Mouse (Mus musculus): ENCODE measurements around the gene Cbfa2t3. TPM values are rescaled to one million over a fixed set of nuclear protein-coding genes. Genes with fewer than 3 reads are reported as not detected.

Gene Cbfa2t3
- polyA plus RNA-seq, 1 experiment from 2014 or later, result 3.3 TPM

DNA sequence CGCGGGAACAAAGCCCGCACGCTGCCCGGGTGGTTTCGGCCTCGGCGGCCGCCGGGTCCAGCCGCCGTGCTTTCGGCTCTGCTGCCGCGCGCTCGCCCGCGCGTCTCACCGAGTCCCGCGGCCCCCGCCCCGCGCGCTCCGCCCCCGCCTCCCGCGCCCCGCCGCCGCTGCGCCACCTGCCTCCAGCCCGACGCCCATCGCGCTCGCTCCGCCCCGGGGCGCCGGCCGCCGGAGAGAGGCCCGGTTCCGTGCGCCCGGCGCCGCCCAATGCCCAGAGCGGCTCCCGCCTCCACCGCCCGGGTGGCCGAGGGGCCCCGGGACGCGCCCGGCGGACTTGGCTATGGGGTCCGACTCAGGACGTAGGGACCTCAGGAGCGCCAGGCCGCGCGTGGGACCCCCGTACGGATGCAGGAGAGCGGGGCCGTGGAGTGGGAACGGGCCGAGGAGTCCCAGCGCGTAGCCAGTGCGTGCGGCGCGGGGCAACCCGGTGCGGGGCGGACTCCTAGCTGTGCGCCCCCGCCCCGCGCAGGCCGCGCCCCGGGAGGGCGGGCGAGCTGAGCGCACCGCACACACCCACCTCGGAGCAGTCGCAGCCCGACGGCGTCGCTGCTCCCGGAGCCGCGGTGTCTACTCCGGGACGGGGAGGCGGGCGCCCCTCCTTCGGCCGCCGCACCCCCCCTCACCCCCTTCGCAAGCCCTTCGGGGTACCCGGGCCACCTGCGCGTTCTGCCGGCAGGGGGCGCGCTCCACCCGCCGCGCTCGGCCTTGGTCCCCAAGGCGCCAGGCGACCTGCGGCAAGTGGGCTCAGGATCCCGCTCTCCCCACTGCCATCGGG, 20.6 kb downstream of the Cbfa2t3 start:
- DNase-seq (ENCODE audit: low spot score), result peak; percentile 88
- H3K4me3 ChIP-seq (ENCODE audit: low read depth, low read length), result peak overlapping the region; percentile 70
- H3K4me1 ChIP-seq (ENCODE audit: control insufficient read depth, insufficient read depth, low read length), result peaks cover 34% of the 10 kb centered on the region
- peak overlapping the region; percentile 73 for H3K9ac ChIP-seq (ENCODE audit: low read length)
- peaks cover 23% of the 10 kb centered on the region for H3K27me3 ChIP-seq (ENCODE audit: control insufficient read depth, insufficient read depth, low read length)
- no peaks in the 10 kb centered on the region; the same call in 1 of the 2 replicates for H3K36me3 ChIP-seq (ENCODE audit: control insufficient read depth, insufficient read depth, low read length)
- under 1% methylated on average over 68 of the region's 127 CpGs for WGBS
- peak overlapping the region; percentile 99 for H3K4me2 ChIP-seq (ENCODE audit: low read depth, severe bottlenecking)
- no peaks in the 10 kb centered on the region for H3K9me3 ChIP-seq (ENCODE audit: control insufficient read depth, low read length)
- no peak overlapping the region for H3K27ac ChIP-seq (replicated peaks; ENCODE audit: low read depth, low read length)
- peak; percentile 48 for ATAC-seq (ENCODE audit: insufficient number of reproducible peaks, low FRiP score, low TSS enrichment, low read depth)

DNA sequence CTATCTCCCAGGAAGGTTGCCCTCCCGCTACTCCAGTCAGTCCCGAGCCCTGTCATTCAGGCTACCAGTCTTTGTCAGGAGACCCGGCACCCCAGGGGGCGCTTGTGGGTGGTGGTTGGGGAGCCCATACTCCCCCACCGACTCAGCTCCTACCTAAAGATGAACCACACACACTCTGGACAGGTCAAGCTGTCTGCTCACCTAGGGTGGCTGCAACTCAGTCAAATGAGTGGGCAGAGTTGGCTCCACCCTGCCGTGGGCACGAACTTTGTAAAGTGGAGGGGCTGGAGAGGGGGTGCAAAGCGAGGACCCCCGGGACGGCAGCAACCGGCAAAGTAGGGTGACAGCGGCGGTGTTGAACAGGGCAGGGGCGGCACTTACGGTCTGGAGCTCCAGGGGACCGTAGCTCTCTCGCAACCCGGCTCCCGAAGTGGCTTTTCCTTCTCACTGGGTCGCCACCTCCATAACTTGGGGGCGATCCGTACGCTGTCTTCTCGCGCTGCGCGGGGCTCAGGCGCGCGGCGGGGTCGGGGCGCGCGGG, 21.4 kb downstream of the Cbfa2t3 start:
- H3K4me1 ChIP-seq (ENCODE audit: control insufficient read depth, insufficient read depth, low read length), result peaks cover 34% of the 10 kb centered on the region
- 1% methylated on average over 33 of the region's 35 CpGs for WGBS
- DNase-seq (ENCODE audit: low spot score) (peak; percentile 57), ATAC-seq (ENCODE audit: insufficient number of reproducible peaks, low FRiP score, low TSS enrichment, low read depth) (peak; percentile 20; the same call in 1 of the 2 replicates)
- peak overlapping the region; percentile 99 for H3K4me2 ChIP-seq (ENCODE audit: low read depth, severe bottlenecking)
- H3K4me3 ChIP-seq (ENCODE audit: low read depth, low read length), result peak overlapping the region; percentile 70
- peaks cover 23% of the 10 kb centered on the region for H3K27me3 ChIP-seq (ENCODE audit: control insufficient read depth, insufficient read depth, low read length)
- H3K9me3 ChIP-seq (ENCODE audit: control insufficient read depth, low read length), result no peaks in the 10 kb centered on the region
- no peak overlapping the region for H3K27ac ChIP-seq (replicated peaks; ENCODE audit: low read depth, low read length)
- H3K9ac ChIP-seq (ENCODE audit: low read length), result peak overlapping the region; percentile 73
- H3K36me3 ChIP-seq (ENCODE audit: control insufficient read depth, insufficient read depth, low read length), result no peaks in the 10 kb centered on the region; the same call in 1 of the 2 replicates

DNA sequence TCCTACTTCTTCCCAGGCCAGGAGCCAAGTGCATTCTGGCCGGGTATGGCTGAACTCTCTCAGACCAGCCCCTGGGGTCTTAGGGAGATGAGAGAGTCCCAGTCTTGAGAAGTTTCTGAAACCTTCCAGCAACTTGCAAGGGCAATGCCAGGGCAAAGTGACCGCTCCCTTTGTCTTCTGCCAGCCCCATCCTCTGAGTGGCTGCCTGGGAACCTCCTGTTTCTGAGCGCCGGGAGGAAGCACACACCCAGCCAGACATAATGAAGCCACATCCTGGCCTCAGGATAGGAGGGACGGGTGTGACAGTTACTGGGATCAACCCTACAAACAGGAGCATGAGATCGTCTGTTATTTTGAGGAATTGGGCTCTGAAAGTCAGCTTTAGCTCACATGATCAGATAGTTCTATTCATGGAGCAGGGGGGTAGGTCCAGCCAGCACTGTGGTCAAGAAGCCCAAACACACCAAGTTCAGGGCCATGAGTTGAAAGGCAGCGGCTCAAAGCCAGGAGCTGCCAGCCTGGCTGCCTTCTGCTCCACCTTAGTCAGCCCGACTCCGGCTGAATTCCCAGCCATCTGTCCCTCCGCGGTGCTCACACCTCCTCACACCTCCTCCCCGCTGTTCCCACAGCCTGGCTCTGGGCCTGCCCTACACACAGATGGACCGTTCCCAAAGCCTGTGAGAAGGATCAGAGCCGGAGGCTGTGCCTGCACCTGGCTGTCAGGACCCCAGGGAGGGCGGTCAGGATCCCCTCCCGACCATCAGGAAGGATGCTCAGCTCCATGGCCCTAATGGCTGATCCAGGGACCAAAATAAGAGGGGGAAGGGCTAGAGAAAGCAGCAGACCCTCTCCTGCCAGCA, 22.1 kb downstream of the Cbfa2t3 start:
- H3K36me3 ChIP-seq (ENCODE audit: control insufficient read depth, insufficient read depth, low read length), result no peaks in the 10 kb centered on the region; the same call in 1 of the 2 replicates
- peak overlapping the region; percentile 99 for H3K4me2 ChIP-seq (ENCODE audit: low read depth, severe bottlenecking)
- peak overlapping the region; percentile 70 for H3K4me3 ChIP-seq (ENCODE audit: low read depth, low read length)
- peak overlapping the region; percentile 73; the same call in 1 of the 2 replicates for H3K9ac ChIP-seq (ENCODE audit: low read length)
- H3K27me3 ChIP-seq (ENCODE audit: control insufficient read depth, insufficient read depth, low read length), result peaks cover 23% of the 10 kb centered on the region
- no peaks in the 10 kb centered on the region for H3K9me3 ChIP-seq (ENCODE audit: control insufficient read depth, low read length)
- peak overlapping the region; percentile 23; the same call in 1 of the 2 replicates for H3K27ac ChIP-seq (replicated peaks; ENCODE audit: low read depth, low read length)
- DNase-seq (ENCODE audit: low spot score), result peak; percentile 75
- peak; percentile 55; the same call in 1 of the 2 replicates for ATAC-seq (ENCODE audit: insufficient number of reproducible peaks, low FRiP score, low TSS enrichment, low read depth)
- WGBS, result 14% methylated on average over 16 of the region's 16 CpGs
- peaks cover 34% of the 10 kb centered on the region for H3K4me1 ChIP-seq (ENCODE audit: control insufficient read depth, insufficient read depth, low read length)

DNA sequence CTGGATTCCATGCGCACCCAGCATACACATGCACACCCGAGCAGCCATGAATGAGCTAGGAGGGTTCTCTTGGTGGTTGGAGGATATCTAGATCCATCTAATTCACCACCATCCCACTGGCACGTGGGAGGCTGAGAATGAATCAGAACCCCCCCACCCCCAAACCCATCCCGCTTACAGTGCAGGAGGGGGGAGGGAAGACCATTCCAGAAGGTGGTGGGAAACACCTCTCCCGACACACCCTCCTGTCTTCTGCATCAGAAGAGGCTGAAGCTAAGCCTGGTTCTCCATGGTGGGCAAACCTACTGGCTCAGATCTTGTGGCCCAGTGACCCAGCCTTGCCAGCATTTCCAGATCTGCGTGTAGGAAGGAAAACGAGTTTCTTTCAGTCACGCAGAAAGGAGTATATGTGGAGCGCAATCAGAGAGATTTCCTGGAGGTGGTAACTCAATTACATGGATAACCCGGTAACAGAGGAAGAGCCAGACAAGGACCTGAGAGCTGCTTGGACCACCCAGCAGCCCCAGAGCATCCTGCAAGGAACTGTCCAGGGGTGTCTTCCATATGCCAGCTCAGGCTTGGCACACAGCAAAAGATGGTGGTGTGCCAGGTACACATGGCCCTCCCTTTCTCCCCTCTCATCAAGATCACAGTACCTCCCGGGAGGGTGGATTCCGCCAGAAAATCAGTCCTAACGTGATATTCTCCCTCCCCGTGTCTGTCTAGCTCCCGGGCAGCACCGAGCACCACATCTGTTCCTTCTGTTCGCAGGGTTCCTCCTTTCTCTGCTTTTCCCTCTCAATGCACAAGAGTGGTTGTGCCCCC, 23.1 kb downstream of the Cbfa2t3 start:
- peaks cover 23% of the 10 kb centered on the region for H3K27me3 ChIP-seq (ENCODE audit: control insufficient read depth, insufficient read depth, low read length)
- no peak overlapping the region for H3K9ac ChIP-seq (ENCODE audit: low read length)
- 85% methylated on average over 17 of the region's 17 CpGs for WGBS
- H3K4me3 ChIP-seq (ENCODE audit: low read depth, low read length), result no peak overlapping the region
- peak overlapping the region; percentile 15; the same call in 1 of the 2 replicates for H3K4me2 ChIP-seq (ENCODE audit: low read depth, severe bottlenecking)
- H3K4me1 ChIP-seq (ENCODE audit: control insufficient read depth, insufficient read depth, low read length), result peaks cover 34% of the 10 kb centered on the region
- no peak overlapping the region for H3K27ac ChIP-seq (replicated peaks; ENCODE audit: low read depth, low read length)
- ATAC-seq (ENCODE audit: insufficient number of reproducible peaks, low FRiP score, low TSS enrichment, low read depth) (no peak), DNase-seq (ENCODE audit: low spot score) (no peak)
- no peaks in the 10 kb centered on the region for H3K9me3 ChIP-seq (ENCODE audit: control insufficient read depth, low read length)
- H3K36me3 ChIP-seq (ENCODE audit: control insufficient read depth, insufficient read depth, low read length), result no peaks in the 10 kb centered on the region; the same call in 1 of the 2 replicates

DNA sequence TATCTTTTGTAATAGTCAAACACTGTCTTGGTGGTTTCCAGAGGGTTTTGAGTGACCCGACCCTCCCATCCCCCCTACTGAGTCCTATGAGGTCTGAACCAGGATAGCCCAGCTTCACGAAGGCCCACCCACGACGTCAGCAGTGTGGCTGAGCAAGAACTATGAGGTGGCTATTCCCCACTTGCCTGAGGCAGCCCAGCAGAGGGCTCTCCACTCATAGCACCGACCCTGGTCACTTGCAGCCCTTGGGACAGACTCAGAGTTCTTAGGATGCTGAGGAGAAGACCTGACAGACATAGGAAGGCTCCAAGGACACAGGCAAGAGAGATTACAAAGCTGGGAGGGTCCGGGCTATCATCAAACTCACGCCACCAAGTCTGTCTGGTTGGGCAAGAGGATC, 23.9 kb downstream of the Cbfa2t3 start:
- Histone ChIP-seq H3K36me3 (ENCODE audit: control insufficient read depth, insufficient read depth, low read length) (no peaks in the 10 kb centered on the region; the same call in 1 of the 2 replicates), H3K9me3 (ENCODE audit: control insufficient read depth, low read length) (no peaks in the 10 kb centered on the region), H3K4me3 (ENCODE audit: low read depth, low read length) (no peak overlapping the region), H3K4me1 (ENCODE audit: control insufficient read depth, insufficient read depth, low read length) (peaks cover 34% of the 10 kb centered on the region), H3K4me2 (ENCODE audit: low read depth, severe bottlenecking) (no peak overlapping the region), H3K27me3 (ENCODE audit: control insufficient read depth, insufficient read depth, low read length) (peaks cover 20% of the 10 kb centered on the region), H3K9ac (ENCODE audit: low read length) (no peak overlapping the region), H3K27ac (replicated peaks; ENCODE audit: low read depth, low read length) (no peak overlapping the region)
- WGBS, result 43% methylated on average over 7 of the region's 7 CpGs
- no peak for DNase-seq (ENCODE audit: low spot score)
- ATAC-seq (ENCODE audit: insufficient number of reproducible peaks, low FRiP score, low TSS enrichment, low read depth), result no peak

DNA sequence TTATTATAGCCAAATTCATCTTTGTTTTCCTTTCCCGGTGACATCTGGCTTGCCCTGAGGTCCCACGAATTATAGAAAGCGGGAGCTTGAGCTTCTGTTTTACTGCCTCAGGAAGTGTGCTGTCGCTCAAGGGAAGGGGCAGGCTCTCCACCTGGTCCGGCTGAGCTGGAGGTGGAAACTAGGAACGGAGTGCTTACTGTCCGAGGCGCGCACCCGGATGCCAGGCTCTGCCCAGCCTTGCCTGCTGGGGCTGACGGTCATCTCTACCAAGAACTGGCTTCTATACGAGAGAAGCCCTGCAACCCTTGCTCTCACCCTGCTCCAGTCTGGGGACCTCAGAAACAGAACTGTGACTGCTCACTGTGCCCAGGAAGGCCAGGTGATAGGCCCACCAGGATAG, 24.9 kb downstream of the Cbfa2t3 start:
- Histone ChIP-seq H3K27me3 (ENCODE audit: control insufficient read depth, insufficient read depth, low read length) (peaks cover 18% of the 10 kb centered on the region), H3K4me2 (ENCODE audit: low read depth, severe bottlenecking) (no peak overlapping the region), H3K9me3 (ENCODE audit: control insufficient read depth, low read length) (no peaks in the 10 kb centered on the region), H3K4me3 (ENCODE audit: low read depth, low read length) (no peak overlapping the region), H3K36me3 (ENCODE audit: control insufficient read depth, insufficient read depth, low read length) (no peaks in the 10 kb centered on the region; the same call in 1 of the 2 replicates), H3K27ac (replicated peaks; ENCODE audit: low read depth, low read length) (no peak overlapping the region), H3K4me1 (ENCODE audit: control insufficient read depth, insufficient read depth, low read length) (peaks cover 32% of the 10 kb centered on the region), H3K9ac (ENCODE audit: low read length) (no peak overlapping the region)
- ATAC-seq (ENCODE audit: insufficient number of reproducible peaks, low FRiP score, low TSS enrichment, low read depth) (no peak), DNase-seq (ENCODE audit: low spot score) (no peak)
- WGBS, result 66% methylated on average over 12 of the region's 12 CpGs

DNA sequence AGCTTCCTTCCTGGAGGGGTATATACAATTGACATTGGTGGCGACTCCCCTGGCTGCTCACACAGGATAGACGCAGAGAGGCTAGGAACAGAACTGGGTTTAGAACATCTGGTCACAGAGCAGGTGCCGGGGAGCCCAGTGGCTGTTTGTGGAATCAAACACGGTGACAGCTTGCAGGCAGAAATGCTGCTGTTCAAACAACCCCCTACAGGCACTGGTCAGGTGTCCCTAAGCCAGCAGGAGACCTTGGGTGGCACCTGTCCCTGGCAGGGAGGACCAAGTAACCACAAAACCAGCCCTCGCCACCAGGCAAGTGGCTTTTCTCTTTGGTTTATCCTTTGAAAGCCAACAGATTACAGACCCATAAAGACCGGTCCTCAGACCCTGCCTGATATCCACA, 27.0 kb downstream of the Cbfa2t3 start:
- Histone ChIP-seq H3K9me3 (ENCODE audit: control insufficient read depth, low read length) (no peaks in the 10 kb centered on the region), H3K27me3 (ENCODE audit: control insufficient read depth, insufficient read depth, low read length) (peaks cover 10% of the 10 kb centered on the region), H3K36me3 (ENCODE audit: control insufficient read depth, insufficient read depth, low read length) (no peaks in the 10 kb centered on the region; the same call in 1 of the 2 replicates), H3K27ac (replicated peaks; ENCODE audit: low read depth, low read length) (no peak overlapping the region), H3K4me3 (ENCODE audit: low read depth, low read length) (no peak overlapping the region), H3K4me2 (ENCODE audit: low read depth, severe bottlenecking) (no peak overlapping the region), H3K4me1 (ENCODE audit: control insufficient read depth, insufficient read depth, low read length) (peaks cover 26% of the 10 kb centered on the region), H3K9ac (ENCODE audit: low read length) (no peak overlapping the region)
- DNase-seq (ENCODE audit: low spot score) (no peak), ATAC-seq (ENCODE audit: insufficient number of reproducible peaks, low FRiP score, low TSS enrichment, low read depth) (no peak)
- WGBS, result 66% methylated on average over 6 of the region's 6 CpGs

All from limb, embryonic 11.5 days (tissue).